Mouse (Mus musculus) adrenal gland, adult (tissue): ENCODE data around the gene Rgs12.

ENCODE experiments used
- DNase-seq, 2 experiments: peaks; one replicate each; pipeline ENCODE4 v3.0.0; 2022 to 2023; ENCODE audit warnings: low spot score in 1 of 2; ENCODE audit not compliant: inconsistent age in 2 of 2

Gene Rgs12

GRCm38 (mm10) chr5:34976540-34977292 is 27.5 kb downstream of the Rgs12 start:
- peak; percentile 87 to 94 for DNase-seq

GRCm38 (mm10) chr5:34980099-34980498 is 30.9 kb downstream of the Rgs12 start:
- DNase-seq = peak in 1 of 2 experiments; percentile 49

- DNase-seq = no peak
Observed at GRCm38 (mm10) chr5:34981734-34982133, 32.5 kb downstream of the Rgs12 start.

- DNase-seq = no peak
Observed at GRCm38 (mm10) chr5:34984933-34985332, 35.7 kb downstream of the Rgs12 start.

GRCm38 (mm10) chr5:34985867-34986266 is 36.6 kb downstream of the Rgs12 start:
- peak; percentile 72 to 93 for DNase-seq

GRCm38 (mm10) chr5:34987396-34987795 is 38.2 kb downstream of the Rgs12 start:
- DNase-seq = peak in 1 of 2 experiments; percentile 54

GRCm38 (mm10) chr5:34988690-34989089 is 39.4 kb downstream of the Rgs12 start:
- no peak for DNase-seq

GRCm38 (mm10) chr5:34989321-34989772 is 40.1 kb downstream of the Rgs12 start:
- no peak for DNase-seq

- DNase-seq = no peak
Observed at GRCm38 (mm10) chr5:34998754-34999153, 49.5 kb downstream of the Rgs12 start.

- no peak for DNase-seq
Observed at GRCm38 (mm10) chr5:34999281-34999680, 50.0 kb downstream of the Rgs12 start.

GRCm38 (mm10) chr5:35000323-35000722 is 51.1 kb downstream of the Rgs12 start:
- no peak for DNase-seq

GRCm38 (mm10) chr5:35001144-35001543 is 51.9 kb downstream of the Rgs12 start:
- no peak for DNase-seq

GRCm38 (mm10) chr5:35003611-35004162 is 54.4 kb downstream of the Rgs12 start:
- DNase-seq = no peak

- DNase-seq = no peak
Observed at GRCm38 (mm10) chr5:35004769-35005168, 55.5 kb downstream of the Rgs12 start.

- no peak for DNase-seq
Observed at GRCm38 (mm10) chr5:35005659-35006058, 56.4 kb downstream of the Rgs12 start.

GRCm38 (mm10) chr5:35006599-35006998 is 57.4 kb downstream of the Rgs12 start:
- no peak for DNase-seq

- peak; percentile 36 to 80 for DNase-seq
Observed at GRCm38 (mm10) chr5:35009163-35009562, 59.9 kb downstream of the Rgs12 start.

- DNase-seq = no peak
Observed at GRCm38 (mm10) chr5:35010656-35011055, 61.4 kb downstream of the Rgs12 start.

- peak in 1 of 2 experiments; percentile 58 for DNase-seq
Observed at GRCm38 (mm10) chr5:35011156-35011923, 62.1 kb downstream of the Rgs12 start.

- no peak for DNase-seq
Observed at GRCm38 (mm10) chr5:35014036-35014435, 64.8 kb downstream of the Rgs12 start.

- no peak for DNase-seq
Observed at GRCm38 (mm10) chr5:35019673-35020300, 70.5 kb downstream of the Rgs12 start.
